Mouse (Mus musculus): ENCODE data around the gene Inpp5k.

- TF ChIP-seq CTCF (IDR thresholded peaks at IDR 0.05; ENCODE audit: control insufficient read depth, insufficient read depth, low read length): no peak
- no peak; the same call in 1 of the 2 replicates for TF ChIP-seq POLR2A (IDR thresholded peaks at IDR 0.05; ENCODE audit: borderline replicate concordance, control insufficient read depth, low read depth, low read length)
Observed at GRCm38 (mm10) chr11:75654471-75655390, 23.9 kb downstream of the Inpp5k start.
